Mouse (Mus musculus): Measurements from ENCODE around the gene Megf6.

Gene Megf6

GRCm38 (mm10) chr4:154170506-154171150 is at the start of gene Megf6:
Gene Megf6 (plus strand): TSS chr4:154170730.
- DNase-seq = no peak

- no peak for DNase-seq
These were observed 48.7 kb upstream of the Megf6 start for GRCm38 (mm10) chr4:154121800-154122199.

GRCm38 (mm10) chr4:154122374-154122773 is 48.2 kb upstream of the Megf6 start:
- DNase-seq = no peak

GRCm38 (mm10) chr4:154123553-154123952 is 47.0 kb upstream of the Megf6 start:
- no peak for DNase-seq

GRCm38 (mm10) chr4:154125202-154125601 is 45.3 kb upstream of the Megf6 start:
- no peak for DNase-seq

DNA sequence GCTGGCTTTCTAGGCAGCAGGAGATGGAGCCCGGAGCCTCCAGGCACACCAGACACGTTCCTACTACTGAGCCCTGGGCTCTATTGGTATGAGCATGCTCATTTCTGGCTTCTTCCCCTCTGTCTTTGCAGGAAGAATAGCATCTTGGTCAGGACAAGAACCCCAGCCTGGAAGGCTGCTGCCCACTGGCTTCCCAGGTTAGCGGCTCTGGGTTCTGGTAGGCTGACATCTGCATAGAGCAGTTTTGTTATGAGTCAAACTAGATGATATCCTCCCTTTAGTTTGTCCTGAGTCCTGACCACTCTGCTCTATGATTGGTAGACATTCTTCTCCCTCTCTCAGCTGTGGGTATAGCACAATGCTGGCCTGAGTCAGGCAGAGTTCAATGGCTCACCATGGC is 43.3 kb upstream of the Megf6 start:
- DNase-seq = no peak

- no peak for DNase-seq
These were observed 40.6 kb upstream of the Megf6 start for GRCm38 (mm10) chr4:154129950-154130349.

DNA sequence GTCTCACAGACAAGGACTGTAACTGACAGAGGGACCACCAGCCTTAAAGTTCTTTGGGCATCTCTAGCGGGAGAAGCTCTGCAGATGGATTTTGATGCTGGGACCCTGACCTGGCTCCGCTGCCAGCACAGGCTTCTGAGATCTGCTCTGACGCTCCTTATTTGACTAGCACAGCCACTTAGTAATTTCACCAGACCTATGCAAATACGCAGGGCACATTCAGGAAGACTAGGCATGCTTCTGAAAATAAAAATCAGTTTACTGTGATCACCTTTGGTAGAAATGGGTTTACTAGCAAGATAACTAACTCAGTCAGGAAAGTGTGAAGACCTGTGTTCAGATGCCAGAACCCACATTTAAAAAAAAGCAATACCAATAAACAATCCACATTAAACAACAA is 38.6 kb upstream of the Megf6 start:
- DNase-seq = no peak

DNA sequence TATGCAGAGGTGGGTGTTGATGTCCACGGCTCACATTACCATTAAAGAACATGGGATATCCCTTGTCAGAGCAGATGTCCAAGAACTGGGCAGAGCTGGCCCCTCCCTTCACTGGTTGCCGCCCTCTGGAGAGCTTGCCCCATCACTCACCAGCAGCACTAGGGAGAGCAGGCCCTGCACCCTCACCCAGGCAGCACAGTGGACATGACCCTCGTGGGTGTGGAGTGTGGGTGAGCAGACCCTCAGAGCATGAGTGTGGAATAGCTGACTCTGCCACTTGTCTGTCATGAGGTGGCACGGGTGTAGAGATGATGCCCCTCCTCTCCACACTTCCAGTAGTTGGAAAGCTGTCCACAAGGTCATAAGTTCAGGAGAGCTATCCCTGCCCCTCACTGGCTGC is 35.7 kb upstream of the Megf6 start:
- DNase-seq = no peak

DNA sequence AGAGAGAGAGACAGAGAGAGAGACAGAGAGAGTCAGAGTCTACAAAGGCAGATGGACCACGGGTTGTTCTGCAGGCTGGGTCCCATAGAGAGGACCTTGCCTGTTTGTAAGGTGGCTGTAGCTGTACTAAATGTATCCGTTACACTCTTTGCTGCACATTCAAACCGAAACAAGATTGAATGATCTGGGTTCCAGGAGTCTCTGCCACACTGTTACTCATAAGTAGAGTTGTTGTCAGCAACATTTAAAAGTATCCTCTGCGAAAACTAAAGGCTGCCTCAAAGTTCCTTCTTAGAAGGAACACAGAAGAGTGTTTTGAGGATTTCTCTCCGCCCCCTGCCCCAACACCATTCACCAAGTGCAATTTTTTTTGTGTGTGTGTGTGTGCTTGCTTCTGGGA is 33.4 kb upstream of the Megf6 start:
- DNase-seq = no peak

DNA sequence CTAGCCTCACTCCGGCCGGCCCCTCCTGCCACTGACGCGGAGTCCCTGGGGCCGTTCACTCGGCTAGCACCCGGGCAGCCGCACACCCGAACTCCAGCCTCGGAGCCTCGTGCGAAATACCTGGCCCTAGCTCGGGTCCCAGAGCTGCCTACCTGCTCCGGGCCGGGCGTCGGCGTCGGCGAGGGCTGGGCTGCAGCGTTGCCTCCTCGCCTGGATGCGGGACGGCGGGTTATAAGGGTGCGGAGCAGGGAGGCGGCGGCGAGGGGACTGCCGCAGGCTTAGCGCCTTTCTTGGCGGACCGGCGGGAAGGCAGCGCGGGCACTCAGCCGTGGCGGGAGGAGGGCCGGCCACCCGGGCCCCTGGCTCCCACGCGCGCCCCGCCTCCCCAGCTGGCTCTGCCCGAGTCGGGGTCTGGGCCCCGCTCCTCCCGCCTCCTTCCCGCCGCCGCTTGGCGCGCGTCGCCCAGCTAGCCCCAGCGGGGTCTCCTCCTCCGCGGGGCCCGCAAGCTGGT is 30.8 kb upstream of the Megf6 start:
- no peak for DNase-seq

DNA sequence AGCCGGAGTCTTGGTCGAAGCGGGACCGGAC is 30.5 kb upstream of the Megf6 start, which contains the start of gene Trp73:
TSS of gene Trp73 (minus strand) at position 27 of the 31 bp plus-strand sequence.
- no peak for DNase-seq

DNA sequence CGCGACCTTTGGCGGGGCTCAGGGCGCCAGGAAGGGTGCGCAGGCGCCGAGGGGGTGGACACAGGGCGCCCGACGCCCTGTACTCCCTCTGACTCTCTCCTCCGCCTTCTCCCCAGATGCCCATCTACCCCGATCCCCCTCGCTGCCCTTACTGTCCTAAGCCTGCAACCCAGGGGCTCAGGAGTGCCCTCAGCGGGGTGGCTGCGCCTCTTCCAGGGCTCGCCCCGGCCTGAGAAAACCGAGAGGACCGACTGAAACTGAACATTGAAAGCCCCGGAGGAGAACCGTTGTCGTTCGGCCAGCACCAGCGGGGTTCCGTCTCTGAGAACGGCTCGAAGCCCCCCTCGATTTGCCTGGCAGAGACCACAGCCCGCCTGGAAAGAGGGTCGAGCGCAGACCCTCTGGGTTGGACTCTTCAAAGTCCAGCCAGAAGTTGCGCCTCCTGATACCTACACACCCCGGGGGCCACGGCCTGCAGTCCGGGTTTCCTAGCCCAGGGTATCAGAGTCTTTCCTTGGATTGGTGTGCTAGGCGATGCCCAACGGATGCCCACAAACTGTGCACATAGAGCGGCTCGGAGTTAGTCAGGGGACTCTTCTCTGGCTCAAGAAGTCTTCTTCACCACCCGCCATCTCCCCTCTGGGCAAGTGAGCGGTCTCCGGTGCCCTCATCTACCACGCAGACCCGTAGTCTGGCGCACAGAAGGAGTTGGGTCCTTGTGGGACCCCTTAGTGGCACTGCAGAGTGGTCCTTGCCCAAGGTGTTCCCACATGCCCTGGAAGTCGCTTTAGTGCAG is 30.1 kb upstream of the Megf6 start:
- no peak for DNase-seq

GRCm38 (mm10) chr4:154141009-154141867 is 29.3 kb upstream of the Megf6 start:
- DNase-seq = no peak

- DNase-seq = peak; percentile 88
These were observed 28.1 kb upstream of the Megf6 start, which contains the start of gene Wrap73 for GRCm38 (mm10) chr4:154142211-154143040. Gene Wrap73 (plus strand): TSS chr4:154142372.

DNA sequence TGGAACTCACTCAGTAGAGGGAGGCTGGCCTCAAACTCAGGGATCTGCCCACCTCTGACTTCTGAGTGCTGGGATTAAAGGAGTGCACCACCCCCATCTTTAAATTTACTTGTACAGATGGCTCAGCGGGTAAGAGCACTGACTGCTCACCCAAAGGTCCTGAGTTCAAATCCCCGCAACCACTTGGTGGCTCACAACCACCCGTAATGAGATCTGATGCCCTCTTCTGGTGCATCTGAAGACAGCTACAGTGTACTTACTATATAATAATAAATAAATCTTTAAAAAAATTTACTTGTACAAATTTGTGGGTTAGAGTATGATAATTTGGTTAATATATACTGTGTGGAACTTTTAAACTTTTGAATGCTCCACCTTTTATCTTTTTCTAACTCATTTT is 25.8 kb upstream of the Megf6 start:
- no peak for DNase-seq

GRCm38 (mm10) chr4:154146342-154146741 is 24.2 kb upstream of the Megf6 start:
- DNase-seq = no peak

GRCm38 (mm10) chr4:154154104-154154503 is 16.4 kb upstream of the Megf6 start:
- DNase-seq = no peak

- DNase-seq = no peak
These were observed 14.5 kb upstream of the Megf6 start for GRCm38 (mm10) chr4:154156050-154156449.

GRCm38 (mm10) chr4:154157970-154158662 is 12.4 kb upstream of the Megf6 start:
- DNase-seq = no peak

- DNase-seq = peak; percentile 81
These were observed 11.5 kb upstream of the Megf6 start for GRCm38 (mm10) chr4:154159002-154159401.

- no peak for DNase-seq
These were observed 10.5 kb upstream of the Megf6 start for GRCm38 (mm10) chr4:154159961-154160537.
